Mouse (Mus musculus) lung, postnatal 0 days (tissue): ENCODE data around the gene Babam2.
A peak's percentile ranks its signal among the peaks of the same experiment; 100 is the strongest.

Experiments
- CTCF ChIP-seq: IDR thresholded peaks from 2 replicates; pipeline ENCODE4 v1.5.1; 2016; ENCODE audit warnings: antibody characterized with exemption, mild to moderate bottlenecking
- EP300 ChIP-seq: IDR thresholded peaks from 2 replicates; pipeline ENCODE4 v1.6.1; 2016; ENCODE audit warnings: antibody characterized with exemption, mild to moderate bottlenecking, control low read depth

DNA sequence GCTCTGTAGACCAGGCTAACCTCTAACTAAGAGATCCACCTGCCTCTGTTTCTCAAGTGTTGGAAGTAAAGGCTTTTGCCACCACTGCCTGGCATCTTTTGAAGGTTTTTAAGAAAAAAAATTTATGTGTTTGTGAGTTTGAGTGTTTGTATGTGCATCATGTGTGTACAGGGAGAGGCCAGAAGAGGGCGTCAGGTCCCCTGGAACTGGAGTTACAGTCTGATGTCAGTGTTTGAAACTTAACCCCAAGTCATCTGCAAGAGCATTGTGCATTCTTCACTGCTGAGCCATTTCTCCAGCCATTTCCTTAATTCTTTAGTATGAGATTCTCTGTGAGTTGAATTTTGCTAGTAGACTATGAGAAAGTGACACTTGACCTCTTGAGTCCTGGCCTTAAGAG is 11.9 kb downstream of the Babam2 start:
- TF ChIP-seq CTCF (peak; percentile 53), EP300 (no peak)
